Comparison of ENCODE assay signal across 8 mouse cellular contexts in genomic region chr17:63660841-63661481, GRCm38 (mm10).
DNase-seq lines count a peak whose midpoint lies in the region; ATAC-seq and TF ChIP-seq lines count a peak whose summit lies in the region.

No protein-coding gene starts in this region.

- no peaks in the 10 kb centered on the region for H3K4me1 ChIP-seq in ES-Bruce4 (ENCODE audit: control insufficient read depth, insufficient read depth, low read length)
- peaks cover 18% of the 10 kb centered on the region; the same call in 1 of the 2 replicates for H3K4me1 ChIP-seq in embryonic facial prominence, embryonic 13.5 days
- H3K4me1 ChIP-seq in stomach, embryonic 15.5 days: no peaks in the 10 kb centered on the region
- H3K4me1 ChIP-seq in midbrain, embryonic 16.5 days (ENCODE audit: control insufficient read depth, insufficient read depth, low read length): no peaks in the 10 kb centered on the region

- WGBS in embryonic facial prominence, embryonic 13.5 days: 45% methylated on average over 13 of the region's 13 CpGs
- WGBS in stomach, embryonic 15.5 days: 47% methylated on average over 13 of the region's 13 CpGs
- WGBS in midbrain, embryonic 16.5 days: 89% methylated on average over 13 of the region's 13 CpGs

- H3K9ac ChIP-seq in ES-Bruce4 (ENCODE audit: low read depth, poor library complexity, severe bottlenecking): no peak overlapping the region
- H3K9ac ChIP-seq in embryonic facial prominence, embryonic 13.5 days: no peak overlapping the region
- no peak overlapping the region for H3K9ac ChIP-seq in stomach, embryonic 15.5 days
- no peak overlapping the region for H3K9ac ChIP-seq in midbrain, embryonic 16.5 days (ENCODE audit: low read depth, low read length)

- peak; percentile 43; the same call in 1 of the 2 replicates for ATAC-seq in embryonic facial prominence, embryonic 13.5 days (ENCODE audit: insufficient number of reproducible peaks, insufficient read depth, low FRiP score, low TSS enrichment, low read depth)
- peak; percentile 71 for ATAC-seq in stomach, embryonic 15.5 days (ENCODE audit: insufficient read depth, low FRiP score, low read depth)
- no peak for ATAC-seq in midbrain, embryonic 16.5 days

- peak; percentile 25 to 46 for DNase-seq in heart, postnatal 14 days
- peak; percentile 60 to 84 for DNase-seq in left cerebral cortex, postnatal 14 days (ENCODE audit: low spot score in 2 of 2)
- no peak for DNase-seq in adrenal gland, postnatal 25 days
- DNase-seq in cerebellum, adult 18-20 months: no peak

- H3K27me3 ChIP-seq in ES-Bruce4 (ENCODE audit: control insufficient read depth, insufficient read depth, low read length, poor library complexity, severe bottlenecking): no peaks in the 10 kb centered on the region
- H3K27me3 ChIP-seq in embryonic facial prominence, embryonic 13.5 days: no peaks in the 10 kb centered on the region
- no peaks in the 10 kb centered on the region for H3K27me3 ChIP-seq in stomach, embryonic 15.5 days (replicated peaks)
- H3K27me3 ChIP-seq in midbrain, embryonic 16.5 days (ENCODE audit: control insufficient read depth, insufficient read depth, low read depth, low read length): no peaks in the 10 kb centered on the region

- TF ChIP-seq CTCF in ES-Bruce4 (IDR thresholded peaks at IDR 0.05; ENCODE audit: low read depth, low read length): peak; percentile 28

- H3K36me3 ChIP-seq in ES-Bruce4 (ENCODE audit: control insufficient read depth, insufficient read depth, low read length, poor library complexity, severe bottlenecking): no peaks in the 10 kb centered on the region
- H3K36me3 ChIP-seq in embryonic facial prominence, embryonic 13.5 days: no peaks in the 10 kb centered on the region
- no peaks in the 10 kb centered on the region for H3K36me3 ChIP-seq in stomach, embryonic 15.5 days
- no peaks in the 10 kb centered on the region for H3K36me3 ChIP-seq in midbrain, embryonic 16.5 days (ENCODE audit: control insufficient read depth, insufficient read depth, low read length)

- TF ChIP-seq EP300 in ES-Bruce4 (IDR thresholded peaks at IDR 0.05; ENCODE audit: insufficient read depth, low read depth, low read length): no peak

- no peaks in the 10 kb centered on the region for H3K9me3 ChIP-seq in ES-Bruce4 (replicated peaks; ENCODE audit: control insufficient read depth, insufficient read depth, low read length, poor library complexity, severe bottlenecking)
- no peaks in the 10 kb centered on the region for H3K9me3 ChIP-seq in embryonic facial prominence, embryonic 13.5 days
- no peaks in the 10 kb centered on the region for H3K9me3 ChIP-seq in stomach, embryonic 15.5 days
- no peaks in the 10 kb centered on the region for H3K9me3 ChIP-seq in midbrain, embryonic 16.5 days (replicated peaks; ENCODE audit: control insufficient read depth, low read length, poor library complexity, severe bottlenecking)

- no peak overlapping the region for H3K27ac ChIP-seq in ES-Bruce4 (ENCODE audit: insufficient read depth, low read length)
- H3K27ac ChIP-seq in embryonic facial prominence, embryonic 13.5 days: peak overlapping the region; percentile 72
- peak overlapping the region; percentile 92 for H3K27ac ChIP-seq in stomach, embryonic 15.5 days
- H3K27ac ChIP-seq in midbrain, embryonic 16.5 days (ENCODE audit: low read length): no peak overlapping the region

- no peak overlapping the region for H3K4me2 ChIP-seq in embryonic facial prominence, embryonic 13.5 days
- no peak overlapping the region for H3K4me2 ChIP-seq in stomach, embryonic 15.5 days
- no peak overlapping the region for H3K4me2 ChIP-seq in midbrain, embryonic 16.5 days (ENCODE audit: low read length)

- no peak for TF ChIP-seq POLR2A in ES-Bruce4 (IDR thresholded peaks at IDR 0.05; ENCODE audit: insufficient read depth, low read length)

- intact Hi-C loops in heart, postnatal 14 days (cut with DNase I): no loop called here
- intact Hi-C loops in left cerebral cortex, postnatal 14 days (cut with DNase I): no loop called here

- no peak overlapping the region for H3K4me3 ChIP-seq in ES-Bruce4 (ENCODE audit: low read depth, low read length)
- H3K4me3 ChIP-seq in embryonic facial prominence, embryonic 13.5 days: no peak overlapping the region
- H3K4me3 ChIP-seq in stomach, embryonic 15.5 days (replicated peaks): no peak overlapping the region
- no peak overlapping the region for H3K4me3 ChIP-seq in midbrain, embryonic 16.5 days (ENCODE audit: low read depth, low read length)

Comparison
In these comparisons a context has a peak if more than half of its experiments do, and no peak if none do; other contexts are left out.
1. H3K27ac ChIP-seq: peak in embryonic facial prominence, embryonic 13.5 days (single experiment) and stomach, embryonic 15.5 days (single experiment); none in ES-Bruce4 (single experiment) and midbrain, embryonic 16.5 days (single experiment).
2. DNase-seq: peak in heart, postnatal 14 days (2 of 2) and left cerebral cortex, postnatal 14 days (2 of 2); none in adrenal gland, postnatal 25 days (single experiment) and cerebellum, adult 18-20 months (0 of 2).